Mouse (Mus musculus): ENCODE data around the gene Samt3.

Samt3 gene

DNA sequence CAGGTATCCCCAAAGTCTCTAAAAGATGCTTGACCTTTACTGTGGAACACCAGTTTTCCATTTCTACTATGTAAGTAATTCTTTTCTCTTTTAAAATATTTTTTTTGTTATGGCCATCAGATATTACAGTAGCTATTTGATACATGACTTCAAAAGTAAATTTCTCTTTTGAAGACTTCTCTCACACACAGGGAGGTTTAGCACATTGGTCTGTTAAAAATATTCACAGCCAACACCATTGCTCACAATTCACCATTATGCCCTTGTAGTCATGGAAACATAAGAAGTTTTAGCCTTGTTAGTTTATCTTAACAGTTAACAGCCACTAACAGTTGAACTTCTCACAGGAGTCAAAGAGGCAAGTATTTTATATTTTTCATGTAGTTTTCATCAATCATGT is at the start of gene Samt3:
Samt3 (plus strand) TSS at position 301 of the 400 bp plus-strand sequence.
- no peak for DNase-seq (ENCODE audit: low read depth, low spot score)

DNA sequence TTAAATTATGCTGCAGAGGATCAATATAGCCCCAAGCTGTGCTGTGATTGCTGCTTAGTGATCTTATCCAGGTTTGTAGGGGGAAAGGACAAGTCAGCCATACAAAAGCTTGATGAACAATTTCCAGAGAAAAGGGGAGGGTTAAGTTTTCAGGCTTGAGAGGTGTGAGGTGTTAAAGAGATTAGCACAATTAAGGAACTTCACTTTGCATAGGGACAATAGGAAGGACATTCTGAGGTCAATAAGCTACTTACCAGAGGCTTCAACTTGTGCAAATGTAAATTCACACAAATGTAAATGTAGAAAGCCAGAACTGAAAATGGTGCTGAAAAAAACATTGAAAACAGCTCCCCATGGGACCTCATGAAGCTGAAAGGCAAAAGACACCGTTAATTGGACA is 27.4 kb upstream of the Samt3 start:
- no peak for DNase-seq (ENCODE audit: low read depth, low spot score)

- no peak for DNase-seq (ENCODE audit: low read depth, low spot score)
Observed at GRCm38 (mm10) chrX:86088672-86089071, 44.7 kb downstream of the Samt3 start.

Measured in retina, adult 2 months (tissue).